Mouse (Mus musculus): ENCODE measurements at regions not wholly inside any gene's neighbourhood (a gene's known extent, or its start where the extent isn't known, plus 50 kb on each side); places are given as distances from the start of the nearest gene placed in this dataset.

GRCm38 (mm10) chr10:117997796-117998195 lies 143.8 kb upstream of the Mdm1 start:
- peak; percentile 62 for DNase-seq (ENCODE audit: low spot score)

GRCm38 (mm10) chr10:118000591-118000990 lies 141.0 kb upstream of the Mdm1 start:
- no peak for DNase-seq (ENCODE audit: low spot score)

GRCm38 (mm10) chr10:118001501-118001900 lies 140.1 kb upstream of the Mdm1 start:
- no peak for DNase-seq (ENCODE audit: low spot score)

GRCm38 (mm10) chr10:118001971-118002370 lies 139.6 kb upstream of the Mdm1 start:
- no peak for DNase-seq (ENCODE audit: low spot score)

- no peak for DNase-seq (ENCODE audit: low spot score)
These were observed 139.1 kb upstream of the Mdm1 start for GRCm38 (mm10) chr10:118002559-118002958.

- DNase-seq (ENCODE audit: low spot score) = no peak
These were observed 138.4 kb upstream of the Mdm1 start for GRCm38 (mm10) chr10:118003179-118003578.

GRCm38 (mm10) chr10:118003739-118004361 lies 137.8 kb upstream of the Mdm1 start:
- DNase-seq (ENCODE audit: low spot score) = no peak

- no peak for DNase-seq (ENCODE audit: low spot score)
These were observed 137.2 kb upstream of the Mdm1 start for GRCm38 (mm10) chr10:118004362-118004958.

GRCm38 (mm10) chr10:118006827-118007550 lies 134.6 kb upstream of the Mdm1 start:
- no peak for DNase-seq (ENCODE audit: low spot score)

GRCm38 (mm10) chr10:118007846-118008245 lies 133.8 kb upstream of the Mdm1 start:
- no peak for DNase-seq (ENCODE audit: low spot score)

- no peak for DNase-seq (ENCODE audit: low spot score)
These were observed 129.7 kb upstream of the Mdm1 start for GRCm38 (mm10) chr10:118011687-118012567.

GRCm38 (mm10) chr10:118028831-118029230 lies 112.8 kb upstream of the Mdm1 start:
- no peak for DNase-seq (ENCODE audit: low spot score)

GRCm38 (mm10) chr10:118034401-118034800 lies 107.2 kb upstream of the Mdm1 start:
- no peak for DNase-seq (ENCODE audit: low spot score)

- DNase-seq (ENCODE audit: low spot score) = no peak
These were observed 106.6 kb upstream of the Mdm1 start for GRCm38 (mm10) chr10:118035035-118035434.

- DNase-seq (ENCODE audit: low spot score) = no peak
These were observed 103.1 kb upstream of the Mdm1 start for GRCm38 (mm10) chr10:118038465-118038864.

GRCm38 (mm10) chr10:118039056-118039455 lies 102.6 kb upstream of the Mdm1 start:
- DNase-seq (ENCODE audit: low spot score) = no peak

- DNase-seq (ENCODE audit: low spot score) = no peak
These were observed 100.5 kb upstream of the Mdm1 start for GRCm38 (mm10) chr10:118041068-118041467.

GRCm38 (mm10) chr10:118043761-118044160 lies 97.8 kb upstream of the Mdm1 start:
- DNase-seq (ENCODE audit: low spot score) = no peak

- DNase-seq (ENCODE audit: low spot score) = no peak
These were observed 96.8 kb upstream of the Mdm1 start for GRCm38 (mm10) chr10:118044840-118045239.

GRCm38 (mm10) chr10:118045427-118045826 lies 96.2 kb upstream of the Mdm1 start:
- DNase-seq (ENCODE audit: low spot score) = no peak

- DNase-seq (ENCODE audit: low spot score) = no peak
These were observed 95.3 kb upstream of the Mdm1 start for GRCm38 (mm10) chr10:118046328-118046727.

GRCm38 (mm10) chr10:118046831-118047230 lies 94.8 kb upstream of the Mdm1 start:
- DNase-seq (ENCODE audit: low spot score) = no peak
